Mouse (Mus musculus) hematopoietic stem cell, adult 5-6 weeks (primary cell): Measurements from ENCODE around the gene Hgfac. TPM values are rescaled to one million over a fixed set of nuclear protein-coding genes. Genes with fewer than 3 reads are reported as not detected.

Experiments used
- ATAC-seq, 2 experiments: fragments of 125-278 bp in 1 of 2; replicated peaks in 1 of 2; 2 replicates each; pipeline ENCODE4 v1.8.0; 2016 to 2017; ENCODE audit warnings: inconsistent platforms in 2 of 2, mild to moderate bottlenecking in 2 of 2, moderate number of reproducible peaks in 2 of 2, low read depth in 1 of 2, moderate TSS enrichment in 1 of 2; ENCODE audit not compliant: low FRiP score in 2 of 2, poor library complexity in 2 of 2, severe bottlenecking in 2 of 2, insufficient read depth in 1 of 2, low TSS enrichment in 1 of 2
- total RNA-seq: library from RNA; stranded (forward); fragments of 172-1452, 232-1000 nt; gene quantifications from 2 replicates; pipeline ENCODE4 v1.2.3, GENCODE M21; 2017

The Hgfac gene
- 2.9 and 6.1 TPM in 2 replicates for total RNA-seq

GRCm38 (mm10) chr5:35041268-35041829 lies at the start of gene Hgfac:
Hgfac (plus strand) TSS chr5:35041509.
- no peak for ATAC-seq

GRCm38 (mm10) chr5:34998754-34999153 lies 42.6 kb upstream of the Hgfac start:
- no peak for ATAC-seq

- ATAC-seq = no peak
These were observed 42.0 kb upstream of the Hgfac start for GRCm38 (mm10) chr5:34999281-34999680.

- ATAC-seq = no peak
These were observed 41.0 kb upstream of the Hgfac start for GRCm38 (mm10) chr5:35000323-35000722.

- ATAC-seq = peak; percentile 61 to 68
These were observed 40.2 kb upstream of the Hgfac start for GRCm38 (mm10) chr5:35001144-35001543.

- ATAC-seq = no peak
These were observed 37.6 kb upstream of the Hgfac start for GRCm38 (mm10) chr5:35003611-35004162.

- no peak for ATAC-seq
These were observed 36.5 kb upstream of the Hgfac start for GRCm38 (mm10) chr5:35004769-35005168.

- no peak for ATAC-seq
These were observed 35.6 kb upstream of the Hgfac start for GRCm38 (mm10) chr5:35005659-35006058.

- no peak for ATAC-seq
These were observed 34.7 kb upstream of the Hgfac start for GRCm38 (mm10) chr5:35006599-35006998.

GRCm38 (mm10) chr5:35009163-35009562 lies 32.1 kb upstream of the Hgfac start:
- ATAC-seq = no peak

GRCm38 (mm10) chr5:35010656-35011055 lies 30.7 kb upstream of the Hgfac start:
- ATAC-seq = no peak

GRCm38 (mm10) chr5:35011156-35011923 lies 30.0 kb upstream of the Hgfac start:
- ATAC-seq = no peak

- no peak for ATAC-seq
These were observed 27.3 kb upstream of the Hgfac start for GRCm38 (mm10) chr5:35014036-35014435.

GRCm38 (mm10) chr5:35019673-35020300 lies 21.5 kb upstream of the Hgfac start:
- ATAC-seq = no peak

- ATAC-seq = no peak
These were observed 20.7 kb upstream of the Hgfac start for GRCm38 (mm10) chr5:35020410-35021241.

- ATAC-seq = peak; percentile 43 to 44; a peak in 2 of 4 replicates
These were observed 16.3 kb upstream of the Hgfac start for GRCm38 (mm10) chr5:35024975-35025374.

- ATAC-seq = no peak
These were observed 12.0 kb upstream of the Hgfac start for GRCm38 (mm10) chr5:35029303-35029702.
